Mouse (Mus musculus) ES-Bruce4 (cell line): ENCODE results near the gene Slc7a1. TPM values are rescaled to one million over a fixed set of nuclear protein-coding genes. Genes with fewer than 3 reads are reported as not detected.
"Not testable (repeated sequence)": the region's sequence is repeated elsewhere in the genome, so short reads cannot be mapped to it uniquely, and the experiment has no call there.

ENCODE experiments used
- H3K27ac ChIP-seq: 2 replicates; pipeline ENCODE4 v1.5.1; 2012; ENCODE audit warnings: low read length, inconsistent platforms; ENCODE audit not compliant: insufficient read depth
- H3K27me3 ChIP-seq: 2 replicates; pipeline ENCODE4 v1.6.1; 2012; ENCODE audit warnings: mild to moderate bottlenecking, low read length, inconsistent platforms; ENCODE audit not compliant: control insufficient read depth, poor library complexity, insufficient read depth, severe bottlenecking
- H3K36me3 ChIP-seq: 2 replicates; pipeline ENCODE4 v1.6.1; 2012; ENCODE audit warnings: inconsistent platforms, mild to moderate bottlenecking, low read length, moderate library complexity; ENCODE audit not compliant: control insufficient read depth, poor library complexity, insufficient read depth, severe bottlenecking
- H3K4me1 ChIP-seq: one replicate; pipeline ENCODE4 v1.8.1; 2011; ENCODE audit warnings: low read length; ENCODE audit not compliant: control insufficient read depth, insufficient read depth
- H3K4me3 ChIP-seq: 2 replicates; pipeline ENCODE4 v1.5.1; 2011; ENCODE audit warnings: low read depth, mild to moderate bottlenecking, low read length
- H3K9ac ChIP-seq: 2 replicates; pipeline ENCODE4 v1.6.1; 2012; ENCODE audit warnings: low read depth, mild to moderate bottlenecking, inconsistent platforms; ENCODE audit not compliant: poor library complexity, severe bottlenecking
- H3K9me3 ChIP-seq: replicated peaks from 2 replicates; pipeline ENCODE4 v1.6.1; 2012; ENCODE audit warnings: mild to moderate bottlenecking, low read length, inconsistent platforms; ENCODE audit not compliant: control insufficient read depth, poor library complexity, insufficient read depth, severe bottlenecking
- CTCF ChIP-seq: IDR thresholded peaks from one replicate; pipeline ENCODE4 v1.8.1; 2011; ENCODE audit warnings: low read depth, low read length
- EP300 ChIP-seq: IDR thresholded peaks from 2 replicates; pipeline ENCODE4 v1.6.1; 2011; ENCODE audit warnings: low read depth, low read length; ENCODE audit not compliant: insufficient read depth
- POLR2A ChIP-seq: IDR thresholded peaks from one replicate; pipeline ENCODE4 v1.8.1; 2011; ENCODE audit warnings: low read length; ENCODE audit not compliant: insufficient read depth
- polyA plus RNA-seq: library from polyadenylated mRNA; stranded (reverse); fragments of >200 nt; gene quantifications from 2 replicates; pipeline ENCODE4 v1.2.4, GENCODE M21; 2011; ENCODE audit warnings: low read depth; ENCODE audit not compliant: missing spikeins, insufficient read depth, insufficient read length

Gene Slc7a1
- polyA plus RNA-seq, 1 experiment = 27.1 TPM

GRCm38 (mm10) chr5:148332622-148332974, 67.1 kb downstream of the Slc7a1 start:
- H3K4me3 ChIP-seq = no peak overlapping the region
- peaks cover 10% of the 10 kb centered on the region for H3K36me3 ChIP-seq
- H3K4me1 ChIP-seq = no peaks in the 10 kb centered on the region
- TF ChIP-seq POLR2A (no peak), CTCF (peak; percentile 82), EP300 (no peak)
- H3K9me3 ChIP-seq = no peaks in the 10 kb centered on the region
- no peak overlapping the region for H3K9ac ChIP-seq
- H3K27me3 ChIP-seq = no peaks in the 10 kb centered on the region
- no peak overlapping the region for H3K27ac ChIP-seq

- no peaks in the 10 kb centered on the region for H3K4me1 ChIP-seq
- TF ChIP-seq POLR2A (no peak), EP300 (no peak), CTCF (no peak)
- H3K4me3 ChIP-seq = no peak overlapping the region
- no peaks in the 10 kb centered on the region for H3K9me3 ChIP-seq
- H3K27me3 ChIP-seq = no peaks in the 10 kb centered on the region
- peaks cover 10% of the 10 kb centered on the region for H3K36me3 ChIP-seq
- no peak overlapping the region for H3K9ac ChIP-seq
- no peak overlapping the region for H3K27ac ChIP-seq
Measured at GRCm38 (mm10) chr5:148331926-148332621, 67.6 kb downstream of the Slc7a1 start.

- H3K4me3 ChIP-seq = no peak overlapping the region
Measured at GRCm38 (mm10) chr5:148331229-148331776, 68.4 kb downstream of the Slc7a1 start.

GRCm38 (mm10) chr5:148328982-148329381, 70.7 kb downstream of the Slc7a1 start:
- Histone ChIP-seq H3K9me3 (no peaks in the 10 kb centered on the region), H3K27ac (no peak overlapping the region), H3K9ac (no peak overlapping the region), H3K4me1 (no peaks in the 10 kb centered on the region), H3K36me3 (peaks cover 4% of the 10 kb centered on the region), H3K4me3 (no peak overlapping the region), H3K27me3 (no peaks in the 10 kb centered on the region)
- TF ChIP-seq POLR2A = no peak
- TF ChIP-seq EP300 = no peak
- TF ChIP-seq CTCF = no peak

More at GRCm38 (mm10) chr5:148331229-148331776, 68.4 kb downstream of the Slc7a1 start:
- peaks cover 9% of the 10 kb centered on the region for H3K36me3 ChIP-seq
- no peaks in the 10 kb centered on the region for H3K27me3 ChIP-seq
- no peaks in the 10 kb centered on the region for H3K9me3 ChIP-seq
- H3K27ac ChIP-seq = no peak overlapping the region
- no peaks in the 10 kb centered on the region for H3K4me1 ChIP-seq
- no peak for TF ChIP-seq EP300
- TF ChIP-seq POLR2A = no peak
- no peak for TF ChIP-seq CTCF
- no peak overlapping the region for H3K9ac ChIP-seq

GRCm38 (mm10) chr5:148326295-148326694, 73.4 kb downstream of the Slc7a1 start:
- H3K36me3 ChIP-seq, H3K4me3 ChIP-seq, H3K9ac ChIP-seq, H3K27me3 ChIP-seq, H3K27ac ChIP-seq, H3K9me3 ChIP-seq, H3K4me1 ChIP-seq: not testable (repeated sequence)

- Histone ChIP-seq H3K9me3 (no peaks in the 10 kb centered on the region), H3K36me3 (no peaks in the 10 kb centered on the region), H3K27ac (no peak overlapping the region), H3K4me1 (no peaks in the 10 kb centered on the region), H3K9ac (no peak overlapping the region), H3K27me3 (no peaks in the 10 kb centered on the region), H3K4me3 (no peak overlapping the region)
- TF ChIP-seq CTCF = peak; percentile 43
- TF ChIP-seq POLR2A = no peak
- no peak for TF ChIP-seq EP300
Measured at GRCm38 (mm10) chr5:148325317-148325885, 74.3 kb downstream of the Slc7a1 start.
